Mouse (Mus musculus) MEL (cell line): ENCODE measurements at regions not wholly inside any gene's neighbourhood (a gene's known extent, or its start where the extent isn't known, plus 50 kb on each side); places are given as distances from the start of the nearest gene placed in this dataset.

Experiments used
- CHD2 ChIP-seq: IDR thresholded peaks from 2 replicates; pipeline ENCODE4 v1.6.1; 2011; ENCODE audit warnings: low read length, improper control_type of control experiment
- CTCF ChIP-seq, 3 experiments: IDR thresholded peaks in 2 of 3; conservative IDR thresholded peaks in 1 of 3; 2 replicates each; pipeline ENCODE4 v1.5.1; 2011 to 2012; ENCODE audit warnings: low read length in 3 of 3, low read depth in 2 of 3, mild to moderate bottlenecking in 2 of 3, improper control_type of control experiment in 1 of 3, inconsistent platforms in 1 of 3, mixed read lengths in 1 of 3, moderate library complexity in 1 of 3; ENCODE audit not compliant: control insufficient read depth in 1 of 3, insufficient read depth in 1 of 3, poor library complexity in 1 of 3, severe bottlenecking in 1 of 3
- EP300 ChIP-seq, 2 experiments: IDR thresholded peaks; 2 replicates each; pipeline ENCODE4 v1.6.1; 2011; ENCODE audit warnings: improper control_type of control experiment in 2 of 2, low read length in 2 of 2, low read depth in 1 of 2, mild to moderate bottlenecking in 1 of 2
- POLR2AphosphoS5 ChIP-seq: IDR thresholded peaks from 2 replicates; pipeline ENCODE4 v1.6.1; 2012; ENCODE audit warnings: low read depth, borderline replicate concordance, mild to moderate bottlenecking, inconsistent platforms, low read length, moderate library complexity, mixed read lengths
- ZKSCAN1 ChIP-seq: IDR thresholded peaks from 2 replicates; pipeline ENCODE4 v1.6.1; 2012; ENCODE audit warnings: low read depth, mild to moderate bottlenecking, inconsistent platforms, low read length, improper control_type of control experiment, moderate library complexity
- ZMIZ1 ChIP-seq: IDR thresholded peaks from 2 replicates; pipeline ENCODE4 v1.6.1; 2012; ENCODE audit warnings: low read depth, mild to moderate bottlenecking, inconsistent platforms, low read length, improper control_type of control experiment, moderate library complexity

DNA sequence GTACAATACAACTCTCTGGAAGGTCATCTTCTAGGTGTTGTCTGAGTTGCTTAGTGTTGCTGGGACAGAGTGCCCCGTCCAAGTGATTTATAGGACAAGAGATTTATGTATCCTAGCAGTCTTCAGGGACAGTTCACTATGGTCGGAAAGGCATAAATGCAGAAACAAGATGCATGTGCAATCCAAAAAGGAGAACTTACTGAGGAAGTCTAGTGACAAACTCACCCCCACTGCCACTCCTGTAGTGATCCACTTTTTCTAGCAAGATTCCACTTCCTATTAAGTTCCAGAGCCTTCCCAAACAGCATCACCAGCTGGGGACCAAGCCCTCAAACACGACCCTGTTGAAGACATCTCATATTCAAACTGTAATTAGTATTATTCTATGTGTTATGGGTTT is 1266.9 kb upstream of the Lrrc6 start:
- TF ChIP-seq CTCF (IDR thresholded peaks at IDR 0.05 in 2 of 3, conservative IDR thresholded peaks at IDR 0.05 in 1 of 3; ENCODE audit: control insufficient read depth in 1 of 3, insufficient read depth in 1 of 3, low read depth in 2 of 3, low read length in 3 of 3, poor library complexity in 1 of 3, severe bottlenecking in 1 of 3) (no peak), CHD2 (no peak), POLR2AphosphoS5 (no peak), EP300 (IDR thresholded peaks at IDR 0.05; ENCODE audit: low read depth in 1 of 2, low read length in 2 of 2) (no peak), ZKSCAN1 (no peak), ZMIZ1 (no peak)
